Mouse (Mus musculus) heart, postnatal 0 days (tissue): ENCODE measurements around the gene Olfr801. TPM values are rescaled to one million over a fixed set of nuclear protein-coding genes. Genes with fewer than 3 reads are reported as not detected.

Source experiments
- ATAC-seq: fragments of 200-750 bp; cut with Nextera tagmentation; 2 replicates; pipeline ENCODE4 v1.8.0; 2017; ENCODE audit warnings: low read depth, moderate number of reproducible peaks, moderate library complexity; ENCODE audit not compliant: insufficient read depth
- DNase-seq: peaks from one replicate; pipeline ENCODE4 v3.0.0-alpha.2; 2016; ENCODE audit warnings: low spot score
- H3K27ac ChIP-seq: fragments of 300-500 bp; sonication (generic); 2 replicates; pipeline ENCODE4 v1.5.1; 2014; ENCODE audit warnings: low read depth, mild to moderate bottlenecking
- H3K27me3 ChIP-seq: fragments of 300-500 bp; sonication (generic); 2 replicates; pipeline ENCODE4 v1.6.1; 2014; ENCODE audit warnings: low read length, mixed read lengths; ENCODE audit not compliant: control insufficient read depth, insufficient read depth
- H3K36me3 ChIP-seq: fragments of 300-500 bp; sonication (generic); replicated peaks from 2 replicates; pipeline ENCODE4 v1.6.1; 2014; ENCODE audit warnings: low read length, mixed read lengths; ENCODE audit not compliant: control insufficient read depth, insufficient read depth
- H3K4me1 ChIP-seq: fragments of 300-500 bp; sonication (generic); 2 replicates; pipeline ENCODE4 v1.6.1; 2014; ENCODE audit warnings: antibody characterized with exemption; ENCODE audit not compliant: control insufficient read depth, insufficient read depth
- H3K4me2 ChIP-seq: fragments of 300-500 bp; sonication (generic); 2 replicates; pipeline ENCODE4 v1.6.1; 2014; ENCODE audit warnings: low read depth, mild to moderate bottlenecking, low read length, moderate library complexity
- H3K4me3 ChIP-seq: fragments of 300-500 bp; sonication (generic); 2 replicates; pipeline ENCODE4 v1.5.1; 2014; ENCODE audit warnings: low read depth, low read length
- H3K9ac ChIP-seq: fragments of 300-500 bp; sonication (generic); replicated peaks from 2 replicates; pipeline ENCODE4 v1.6.1; 2014; ENCODE audit warnings: low read depth, low read length, mixed read lengths
- H3K9me3 ChIP-seq: fragments of 300-500 bp; sonication (generic); replicated peaks from 2 replicates; pipeline ENCODE4 v1.6.1; 2016; ENCODE audit warnings: low read length; ENCODE audit not compliant: control insufficient read depth
- CTCF ChIP-seq: IDR thresholded peaks from 2 replicates; pipeline ENCODE4 v1.5.1; 2016; ENCODE audit warnings: antibody characterized with exemption, control low read depth, low read depth
- EP300 ChIP-seq: IDR thresholded peaks from 2 replicates; pipeline ENCODE4 v1.6.1; 2016; ENCODE audit warnings: antibody characterized with exemption, low read depth
- WGBS: fragments of 180-500 bp; shearing (Covaris S2); extraction: QIAGEN DNeasy Blood & Tissue Kit; methylation state at CpG from one replicate; pipeline ENCODE4 v1.1.7; 2014; 5-methylcytosine and 5-hydroxymethylcytosine counted together
- polyA plus RNA-seq: library from polyadenylated mRNA; unstranded; fragments of >200 nt; fragmentation: Nextera tagmentation; extraction: Ambion mirVana; gene quantifications from 2 replicates; pipeline ENCODE4 v1.2.1, GENCODE M21; 2015
- total RNA-seq: library from RNA; depleted of rRNA; stranded (reverse); fragments of >200 nt; gene quantifications from 2 replicates; pipeline ENCODE4 v1.2.3, GENCODE M21; 2014; ENCODE audit warnings: low replicate concordance; rRNA removed

The Olfr801 gene
- total RNA-seq: not detected in 2 replicates
- not detected in 2 replicates for polyA plus RNA-seq

- no peak for TF ChIP-seq CTCF
- no peak for TF ChIP-seq EP300
- no peaks in the 10 kb centered on the region for H3K36me3 ChIP-seq
- ATAC-seq (no peak), DNase-seq (no peak)
- H3K9me3 ChIP-seq: no peaks in the 10 kb centered on the region
- no peaks in the 10 kb centered on the region for H3K4me1 ChIP-seq
- H3K4me3 ChIP-seq: no peak within 1 kb of the TSS
- H3K27ac ChIP-seq: no peak within 1 kb of the TSS
- H3K27me3 ChIP-seq: no peaks in the 10 kb centered on the region
- H3K4me2 ChIP-seq: no peak within 1 kb of the TSS
- no peak within 1 kb of the TSS for H3K9ac ChIP-seq
- 56% methylated on average over 1 of the region's 1 CpGs for WGBS
Measured at GRCm38 (mm10) chr10:129673765-129674164, at the start of gene Olfr801. Olfr801 (minus strand) TSS chr10:129673865.

GRCm38 (mm10) chr10:129702910-129703309 is 29.2 kb upstream of the Olfr801 start, which contains the start of gene Olfr804:
Olfr804 (plus strand) TSS chr10:129703210.
- no peaks in the 10 kb centered on the region for H3K9me3 ChIP-seq
- H3K9ac ChIP-seq: no peak within 1 kb of the TSS
- no peak for TF ChIP-seq EP300
- no peak for TF ChIP-seq CTCF
- H3K4me3 ChIP-seq: no peak within 1 kb of the TSS
- no peak within 1 kb of the TSS for H3K4me2 ChIP-seq
- no peaks in the 10 kb centered on the region for H3K27me3 ChIP-seq
- DNase-seq: no peak
- H3K36me3 ChIP-seq: no peaks in the 10 kb centered on the region
- no peaks in the 10 kb centered on the region for H3K4me1 ChIP-seq
- ATAC-seq: no peak
- H3K27ac ChIP-seq: no peak within 1 kb of the TSS

GRCm38 (mm10) chr10:129694186-129694585 is 20.5 kb upstream of the Olfr801 start, which contains the start of gene Olfr803:
Olfr803 (minus strand) TSS chr10:129694286.
- DNase-seq (no peak), ATAC-seq (no peak)
- Histone ChIP-seq H3K27me3 (no peaks in the 10 kb centered on the region), H3K9me3 (no peaks in the 10 kb centered on the region), H3K36me3 (no peaks in the 10 kb centered on the region), H3K4me2 (no peak within 1 kb of the TSS), H3K9ac (no peak within 1 kb of the TSS), H3K4me1 (no peaks in the 10 kb centered on the region), H3K4me3 (no peak within 1 kb of the TSS), H3K27ac (no peak within 1 kb of the TSS)
- WGBS: 54% methylated on average over 2 of the region's 2 CpGs
- TF ChIP-seq EP300 (no peak), CTCF (no peak)

GRCm38 (mm10) chr10:129688069-129688468 is 14.4 kb upstream of the Olfr801 start, which contains the start of gene Olfr802:
Olfr802 (minus strand) TSS chr10:129688169.
- no peak within 1 kb of the TSS for H3K4me2 ChIP-seq
- 46% methylated on average over 1 of the region's 1 CpGs for WGBS

GRCm38 (mm10) chr10:129657394-129657793 is 16.3 kb downstream of the Olfr801 start, which contains the start of gene Olfr800:
Olfr800 (plus strand) TSS chr10:129657694.
- ATAC-seq (no peak), DNase-seq (no peak)
- no peak within 1 kb of the TSS for H3K27ac ChIP-seq
- TF ChIP-seq CTCF (no peak), EP300 (no peak)
- H3K9me3 ChIP-seq: no peaks in the 10 kb centered on the region
- no peaks in the 10 kb centered on the region for H3K4me1 ChIP-seq
- no peak within 1 kb of the TSS for H3K4me3 ChIP-seq
- no peak within 1 kb of the TSS for H3K9ac ChIP-seq
- no peaks in the 10 kb centered on the region for H3K27me3 ChIP-seq
- no peaks in the 10 kb centered on the region for H3K36me3 ChIP-seq
- H3K4me2 ChIP-seq: no peak within 1 kb of the TSS

More at GRCm38 (mm10) chr10:129688069-129688468, 14.4 kb upstream of the Olfr801 start, which contains the start of gene Olfr802:
- Histone ChIP-seq H3K36me3 (no peaks in the 10 kb centered on the region), H3K4me1 (no peaks in the 10 kb centered on the region), H3K9me3 (no peaks in the 10 kb centered on the region), H3K27ac (no peak within 1 kb of the TSS), H3K9ac (no peak within 1 kb of the TSS), H3K4me3 (no peak within 1 kb of the TSS), H3K27me3 (no peaks in the 10 kb centered on the region)
- no peak for ATAC-seq
- TF ChIP-seq CTCF: no peak
- TF ChIP-seq EP300: no peak
- no peak for DNase-seq

GRCm38 (mm10) chr10:129651763-129652162 is 21.9 kb downstream of the Olfr801 start:
- H3K4me3 ChIP-seq: no peak overlapping the region
- no peak for DNase-seq
- H3K4me1 ChIP-seq: no peaks in the 10 kb centered on the region
- no peaks in the 10 kb centered on the region for H3K9me3 ChIP-seq
- no peaks in the 10 kb centered on the region for H3K36me3 ChIP-seq
- WGBS: 63% methylated on average over 1 of the region's 1 CpGs
- no peak overlapping the region for H3K27ac ChIP-seq
- no peak overlapping the region for H3K9ac ChIP-seq
- H3K27me3 ChIP-seq: no peaks in the 10 kb centered on the region
- TF ChIP-seq CTCF: no peak
- no peak for TF ChIP-seq EP300
- no peak for ATAC-seq
- no peak overlapping the region for H3K4me2 ChIP-seq
